Mouse (Mus musculus) embryonic fibroblast, embryonic 13.5 days (primary cell): ENCODE measurements around the gene Plrg1.

ENCODE experiments used
- CTCF ChIP-seq: IDR thresholded peaks from 2 replicates; pipeline ENCODE4 v1.5.1; 2011; ENCODE audit warnings: mild to moderate bottlenecking, control low read depth, low read length, moderate library complexity, borderline replicate concordance; ENCODE audit not compliant: insufficient read depth
- POLR2A ChIP-seq: IDR thresholded peaks from 2 replicates; pipeline ENCODE4 v1.6.1; 2011; ENCODE audit warnings: low read depth, mild to moderate bottlenecking, control low read depth, low read length, moderate library complexity

GRCm38 (mm10) chr3:83025475-83026301 is 29.6 kb upstream of the Plrg1 start, which contains the start of gene Fga:
- TF ChIP-seq POLR2A (no peak), CTCF (no peak)
